21 mouse cellular contexts compared by ENCODE assay signal in the genomic region with DNA sequence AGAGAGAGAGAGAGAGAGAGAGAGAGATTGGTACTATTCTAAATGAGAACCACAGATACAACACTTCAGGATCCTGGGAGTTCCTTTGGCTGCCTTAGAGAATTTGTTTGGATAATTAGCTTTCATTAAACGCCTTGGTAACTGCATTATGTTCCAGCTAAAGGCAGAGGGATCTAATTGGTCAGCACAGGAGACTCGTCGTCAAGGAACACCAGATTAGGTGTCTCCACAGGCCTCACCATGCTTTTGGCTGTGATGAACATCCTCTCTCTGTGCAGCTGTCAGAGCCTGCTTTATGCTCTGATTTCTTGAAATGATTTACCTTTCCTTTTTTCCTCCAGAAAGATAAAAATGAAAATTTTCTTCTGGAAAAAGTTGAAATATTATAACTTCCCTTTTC.
"Had no signal": no experiment of that assay in that cellular context is flagged by ENCODE, and none has a peak within 500 bp of the region (broad histone marks: within the 10 kb centered on the region; RNA-seq: fewer than 3 reads in every experiment).

No protein-coding gene starts in this region.

- H3K9me3 ChIP-seq: limb, embryonic 12.5 days; limb, embryonic 15.5 days had no signal

- H3K27me3 ChIP-seq: limb, embryonic 12.5 days; limb, embryonic 15.5 days had no signal

- DNase-seq: kidney, adult 9 months; kidney, postnatal 14 days; kidney, postnatal 4 days; left cerebral cortex, postnatal 4 days; liver, postnatal 0 days; lung, embryonic 14.5 days; midbrain, embryonic 14.5 days; right cerebral cortex, adult 18-20 months; right cerebral cortex, postnatal 14 days; right cerebral cortex, postnatal 4 days; thymus, adult 2 months; thymus, postnatal 14 days; thymus, postnatal 4 days had no signal

- H3K9ac ChIP-seq: limb, embryonic 12.5 days; limb, embryonic 15.5 days; liver, embryonic 14.5 days; liver, postnatal 0 days; lung, embryonic 14.5 days had no signal

- H3K4me3 ChIP-seq: limb, embryonic 12.5 days; limb, embryonic 15.5 days; myocyte had no signal

- H3K4me2 ChIP-seq: limb, embryonic 12.5 days; limb, embryonic 15.5 days; liver, embryonic 11.5 days; lung, embryonic 14.5 days had no signal

- H3K27ac ChIP-seq: limb, embryonic 12.5 days; limb, embryonic 15.5 days; liver, embryonic 14.5 days; macrophage; stomach, postnatal 0 days had no signal

- H3K4me1 ChIP-seq: limb, embryonic 12.5 days; limb, embryonic 15.5 days had no signal

- ATAC-seq: liver, postnatal 0 days; lung, postnatal 0 days had no signal
